ENCODE assay signal across 8 mouse cellular contexts in genomic region chr13:110394291-110395178, GRCm38 (mm10). TPM values are rescaled to one million over a fixed set of nuclear protein-coding genes. Genes with fewer than 3 reads are reported as not detected.
A peak's percentile ranks its signal among the peaks of the same experiment; 100 is the strongest.
DNase-seq lines count a peak whose midpoint lies in the region; ATAC-seq and TF ChIP-seq lines count a peak whose summit lies in the region.

Plk2 (plus strand) TSS chr13:110395046.

- DNase-seq in ES-E14 (ENCODE audit: low read depth, low spot score), result peak; percentile 68
- DNase-seq in cerebellum, adult 18-20 months, result peak; percentile 85 to 94
- peak; percentile 99 for DNase-seq in heart, postnatal 36 days
- peak; percentile 94 to 97 for DNase-seq in layer of hippocampus, adult 18-20 months (ENCODE audit: low spot score in 2 of 2)
- peak; percentile 94 for DNase-seq in lung, adult 18-20 months

- intact Hi-C loops in heart, postnatal 36 days (cut with DNase I), result loop anchor here (1.0 to 5.0 kb wide), 5 partner anchors 164 to 733 kb away; no protein-coding TSS in a partner anchor

- H3K27me3 ChIP-seq in forebrain, embryonic 16.5 days (replicated peaks; ENCODE audit: control insufficient read depth, insufficient read depth, low read length), result no peaks in the 10 kb centered on the region
- no peaks in the 10 kb centered on the region for H3K27me3 ChIP-seq in neural tube, embryonic 14.5 days (ENCODE audit: control insufficient read depth, insufficient read depth, low read length)
- no peaks in the 10 kb centered on the region for H3K27me3 ChIP-seq in testis, adult 2 months (ENCODE audit: control insufficient read depth, insufficient read depth, low read length)

- peaks cover 0 to 4% of the 10 kb centered on the region in 2 experiments; a peak in 1 of 4 replicates for H3K4me1 ChIP-seq in ES-E14 (ENCODE audit: control insufficient read depth in 2 of 2, insufficient read depth in 2 of 2, low read length in 2 of 2, poor library complexity in 1 of 2)
- peaks cover 14% of the 10 kb centered on the region; the same call in 1 of the 2 replicates for H3K4me1 ChIP-seq in forebrain, embryonic 16.5 days (replicated peaks; ENCODE audit: control insufficient read depth, insufficient read depth, low read length)
- H3K4me1 ChIP-seq in neural tube, embryonic 14.5 days (ENCODE audit: control insufficient read depth, insufficient read depth, low read length), result 0 out of 2 replicates have a peak, but pooled peaks cover 6% of the 10 kb centered on the region
- H3K4me1 ChIP-seq in testis, adult 2 months (ENCODE audit: control insufficient read depth, insufficient read depth, low read length), result peaks cover 5% of the 10 kb centered on the region

- peak; percentile 99 for TF ChIP-seq POLR2A in testis, adult 2 months (IDR thresholded peaks at IDR 0.05; ENCODE audit: control insufficient read depth, low read depth, low read length)

- H3K36me3 ChIP-seq in ES-E14 (ENCODE audit: control insufficient read depth, insufficient read depth, low read length, poor library complexity, severe bottlenecking), result peaks cover 22% of the 10 kb centered on the region
- peaks cover 25% of the 10 kb centered on the region for H3K36me3 ChIP-seq in forebrain, embryonic 16.5 days (ENCODE audit: control insufficient read depth, insufficient read depth)
- peaks cover 19% of the 10 kb centered on the region; the same call in 1 of the 2 replicates for H3K36me3 ChIP-seq in neural tube, embryonic 14.5 days (ENCODE audit: control insufficient read depth, insufficient read depth, low read length)
- no peaks in the 10 kb centered on the region for H3K36me3 ChIP-seq in testis, adult 2 months (ENCODE audit: control insufficient read depth, insufficient read depth, low read length)

- H3K9me3 ChIP-seq in ES-E14 (ENCODE audit: control insufficient read depth, insufficient read depth, low read depth, low read length), result no peaks in the 10 kb centered on the region
- peaks cover 10% of the 10 kb centered on the region for H3K9me3 ChIP-seq in forebrain, embryonic 16.5 days (ENCODE audit: control insufficient read depth, low read length)
- H3K9me3 ChIP-seq in neural tube, embryonic 14.5 days (ENCODE audit: control insufficient read depth, low read length), result no peaks in the 10 kb centered on the region

- peak within 1 kb of the TSS; percentile 72 for H3K9ac ChIP-seq in ES-E14 (ENCODE audit: insufficient read depth, low read depth, low read length, poor library complexity, severe bottlenecking)
- H3K9ac ChIP-seq in forebrain, embryonic 16.5 days (replicated peaks; ENCODE audit: low read depth, low read length), result peak within 1 kb of the TSS; percentile 99
- peak within 1 kb of the TSS; percentile 90 for H3K9ac ChIP-seq in neural tube, embryonic 14.5 days (replicated peaks; ENCODE audit: low read depth, low read length)

- H3K4me3 ChIP-seq in ES-E14 (ENCODE audit: insufficient read depth in 1 of 2, low read depth in 1 of 2, low read length in 2 of 2, poor library complexity in 1 of 2, severe bottlenecking in 1 of 2), result peak within 1 kb of the TSS; percentile 77 to 88
- peak within 1 kb of the TSS; percentile 65 for H3K4me3 ChIP-seq in forebrain, embryonic 16.5 days (replicated peaks; ENCODE audit: low read length)
- H3K4me3 ChIP-seq in neural tube, embryonic 14.5 days (ENCODE audit: low read depth, low read length), result peak within 1 kb of the TSS; percentile 79
- peak within 1 kb of the TSS; percentile 89 for H3K4me3 ChIP-seq in testis, adult 2 months (ENCODE audit: control insufficient read depth, low read depth, low read length)

- H3K27ac ChIP-seq in ES-E14 (ENCODE audit: insufficient read depth, low read depth, low read length, poor library complexity, severe bottlenecking), result no peak within 1 kb of the TSS
- H3K27ac ChIP-seq in forebrain, embryonic 16.5 days (ENCODE audit: low read length), result peak within 1 kb of the TSS; percentile 92
- peak within 1 kb of the TSS; percentile 86 for H3K27ac ChIP-seq in neural tube, embryonic 14.5 days (ENCODE audit: low read depth, low read length)
- peak within 1 kb of the TSS; percentile 71 for H3K27ac ChIP-seq in testis, adult 2 months (ENCODE audit: control insufficient read depth, insufficient read depth, low read depth, low read length)

- WGBS in forebrain, embryonic 16.5 days, result under 1% methylated on average over 69 of the region's 71 CpGs
- WGBS in neural tube, embryonic 14.5 days, result under 1% methylated on average over 68 of the region's 71 CpGs

- in situ Hi-C loops in ES-E14 (cut with MboI; ENCODE audit: low sequenced_read_pairs in 2 of 2, unreplicated experiment in 2 of 2), result loop anchor here (5.0 to 25.0 kb wide), 5 partner anchors 570 to 1018 kb away; no protein-coding TSS in a partner anchor

- peak within 1 kb of the TSS; percentile 97 for H3K4me2 ChIP-seq in forebrain, embryonic 16.5 days (ENCODE audit: low read length)
- peak within 1 kb of the TSS; percentile 96 for H3K4me2 ChIP-seq in neural tube, embryonic 14.5 days (ENCODE audit: low read depth, low read length)

- ATAC-seq in forebrain, embryonic 16.5 days, result peak; percentile 93
- ATAC-seq in neural tube, embryonic 14.5 days (ENCODE audit: low read depth), result peak; percentile 96

- peak; percentile 35; the same call in 1 of the 2 replicates for TF ChIP-seq CTCF in testis, adult 2 months (IDR thresholded peaks at IDR 0.05; ENCODE audit: control insufficient read depth, insufficient read depth, insufficient replicate concordance, low read depth, low read length)

TF ChIP-seq in ES-E14, 5 proteins besides CTCF, POLR2A, EP300 and RAD21:
- no peak for TF ChIP-seq MAFK (IDR thresholded peaks at IDR 0.05; ENCODE audit: insufficient read depth, low read depth, low read length)
- TF ChIP-seq ZC3H11A (IDR thresholded peaks at IDR 0.05; ENCODE audit: borderline replicate concordance, low read depth, low read length), result peak; percentile 62; the same call in 1 of the 2 replicates
TF ChIP-seq in ES-E14: peak in this region for 1.

RNA-seq across cellular contexts. Expression of gene Plk2, which starts in this region (rescaled TPM):
- total RNA-seq in ES-E14 (2012; rRNA removed), result 85.4 and 118 TPM in 2 replicates
- 229 and 237 TPM in 2 replicates for polyA plus RNA-seq in forebrain, embryonic 16.5 days (2015; fragmentation: Nextera tagmentation; extraction: Ambion mirVana)
- total RNA-seq in heart, postnatal 36 days (2021), result 10 to 100 TPM; 26.0 to 34.9 TPM
- 100 to 1,000 TPM; 243 to 293 TPM for total RNA-seq in layer of hippocampus, adult 18-20 months (2021)
- polyA plus RNA-seq in neural tube, embryonic 14.5 days (2014; fragmentation: Nextera tagmentation; extraction: Ambion mirVana), result 129 and 147 TPM in 2 replicates
- 3.7 and 4.1 TPM in 2 replicates for polyA plus RNA-seq in testis, adult 2 months (2012; rRNA removed)

Comparison
In these comparisons a context has a peak if more than half of its experiments do, and no peak if none do; other contexts are left out.
1. RNA of gene Plk2 (polyA plus RNA-seq): 229 to 237 TPM in forebrain, embryonic 16.5 days and 129 to 147 TPM in neural tube, embryonic 14.5 days; 3.7 to 4.1 TPM in testis, adult 2 months; every median in the first group is over 10 times any median in the second.
2. Peak in every context shown above with its lines, with median percentiles within 50 percentile points of each other: DNase-seq, H3K4me3 ChIP-seq and H3K9ac ChIP-seq.